Mouse (Mus musculus): Measurements from ENCODE around the gene AC124108.1. TPM values are rescaled to one million over a fixed set of nuclear protein-coding genes. Genes with fewer than 3 reads are reported as not detected.

Gene AC124108.1
- polyA plus RNA-seq, 1 experiment: 0.07 TPM

- Histone ChIP-seq H3K36me3 (ENCODE audit: control insufficient read depth, insufficient read depth, low read length) (no peaks in the 10 kb centered on the region), H3K27me3 (ENCODE audit: control insufficient read depth, insufficient read depth, low read length) (no peaks in the 10 kb centered on the region), H3K4me1 (ENCODE audit: control insufficient read depth, insufficient read depth, low read length) (no peaks in the 10 kb centered on the region), H3K27ac (ENCODE audit: control insufficient read depth, insufficient read depth, low read depth, low read length) (no peak overlapping the region), H3K4me3 (ENCODE audit: control insufficient read depth, low read depth, low read length) (no peak overlapping the region)
- TF ChIP-seq POLR2A (IDR thresholded peaks at IDR 0.05; ENCODE audit: control insufficient read depth, low read depth, low read length): no peak
- TF ChIP-seq CTCF (IDR thresholded peaks at IDR 0.05; ENCODE audit: control insufficient read depth, insufficient read depth, insufficient replicate concordance, low read depth, low read length): no peak
These were observed 25.4 kb upstream of the AC124108.1 start for GRCm38 (mm10) chr1:132165859-132166258.

DNA sequence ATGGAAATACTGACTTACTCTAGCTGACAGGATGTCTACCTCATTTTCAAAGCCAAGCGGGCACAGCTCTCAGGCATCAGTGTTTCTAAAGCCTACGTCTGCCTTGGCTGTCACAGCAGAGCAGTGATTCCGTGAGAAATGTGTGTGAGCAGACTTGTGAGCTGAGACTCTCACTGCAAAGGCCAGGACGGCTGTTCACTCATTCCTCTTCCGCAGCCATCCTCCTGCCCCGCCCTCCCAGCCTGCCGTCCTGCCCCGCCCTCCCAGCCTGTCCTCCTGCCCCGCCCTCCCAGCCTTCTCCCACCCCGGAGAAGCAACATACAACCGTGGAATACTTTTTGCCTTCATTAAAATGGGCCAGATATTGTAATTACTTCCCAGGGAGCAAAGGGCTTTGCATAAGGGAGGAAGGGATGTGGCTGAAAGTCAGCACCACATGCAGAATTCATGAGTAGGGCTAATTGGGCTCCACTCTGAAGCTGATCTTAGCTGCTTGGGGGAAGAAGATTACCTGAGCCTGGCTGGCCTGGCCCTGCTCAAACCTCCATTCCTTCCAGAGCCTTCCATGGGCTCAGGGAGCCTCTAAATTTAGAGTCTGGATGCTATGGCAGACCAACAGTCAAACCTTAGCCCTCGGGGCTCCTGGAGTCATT is 23.0 kb upstream of the AC124108.1 start:
- TF ChIP-seq CTCF (IDR thresholded peaks at IDR 0.05; ENCODE audit: control insufficient read depth, insufficient read depth, insufficient replicate concordance, low read depth, low read length) (no peak), POLR2A (IDR thresholded peaks at IDR 0.05; ENCODE audit: control insufficient read depth, low read depth, low read length) (no peak)
- Histone ChIP-seq H3K27me3 (ENCODE audit: control insufficient read depth, insufficient read depth, low read length) (no peaks in the 10 kb centered on the region), H3K27ac (ENCODE audit: control insufficient read depth, insufficient read depth, low read depth, low read length) (no peak overlapping the region), H3K4me1 (ENCODE audit: control insufficient read depth, insufficient read depth, low read length) (no peaks in the 10 kb centered on the region), H3K36me3 (ENCODE audit: control insufficient read depth, insufficient read depth, low read length) (no peaks in the 10 kb centered on the region), H3K4me3 (ENCODE audit: control insufficient read depth, low read depth, low read length) (no peak overlapping the region)

DNA sequence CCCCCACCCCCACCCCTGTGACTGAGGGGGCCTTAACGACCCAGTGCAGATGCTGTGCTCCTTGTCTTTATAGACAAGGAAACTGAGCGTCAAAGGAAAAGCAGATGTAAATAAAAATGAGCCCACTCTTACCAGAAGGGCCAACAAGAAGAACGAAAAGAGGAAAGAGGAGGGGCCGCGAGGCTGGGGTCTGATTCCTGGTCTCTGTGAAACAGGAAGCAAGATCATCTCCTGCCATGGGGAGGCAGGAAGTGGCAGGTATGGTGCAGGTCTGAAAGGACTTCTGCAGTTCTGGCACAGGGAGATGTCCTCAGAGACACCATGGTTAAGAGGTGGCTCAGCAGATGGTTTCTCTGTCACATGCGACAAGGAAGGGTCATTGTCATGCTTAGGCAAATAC is 20.6 kb upstream of the AC124108.1 start:
- no peaks in the 10 kb centered on the region for H3K36me3 ChIP-seq (ENCODE audit: control insufficient read depth, insufficient read depth, low read length)
- H3K27ac ChIP-seq (ENCODE audit: control insufficient read depth, insufficient read depth, low read depth, low read length): no peak overlapping the region
- TF ChIP-seq POLR2A (IDR thresholded peaks at IDR 0.05; ENCODE audit: control insufficient read depth, low read depth, low read length) (no peak), CTCF (IDR thresholded peaks at IDR 0.05; ENCODE audit: control insufficient read depth, insufficient read depth, insufficient replicate concordance, low read depth, low read length) (no peak)

DNA sequence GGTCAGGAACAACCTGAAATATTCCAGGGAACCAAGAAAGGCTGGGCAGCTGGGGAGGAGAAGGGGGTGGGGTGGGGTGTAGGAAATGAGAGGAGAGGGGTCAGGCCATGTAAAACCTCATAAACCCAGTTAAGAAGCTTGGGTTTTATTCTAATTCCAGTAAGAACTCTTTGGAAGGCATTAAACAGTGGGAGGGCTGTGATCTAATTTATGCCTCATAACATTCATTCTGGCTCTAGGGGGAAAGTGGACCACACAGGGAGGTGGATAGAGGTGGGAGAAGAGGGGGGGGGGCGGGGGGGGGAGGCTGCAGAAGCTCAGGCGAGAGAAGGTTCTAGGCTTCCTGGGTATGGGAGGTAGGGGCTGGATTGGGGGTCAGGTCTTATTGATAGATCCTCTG is 19.6 kb upstream of the AC124108.1 start:
- TF ChIP-seq CTCF (IDR thresholded peaks at IDR 0.05; ENCODE audit: control insufficient read depth, insufficient read depth, insufficient replicate concordance, low read depth, low read length) (no peak), POLR2A (IDR thresholded peaks at IDR 0.05; ENCODE audit: control insufficient read depth, low read depth, low read length) (no peak)
- no peak overlapping the region for H3K4me3 ChIP-seq (ENCODE audit: control insufficient read depth, low read depth, low read length)
- no peaks in the 10 kb centered on the region for H3K4me1 ChIP-seq (ENCODE audit: control insufficient read depth, insufficient read depth, low read length)
- H3K27ac ChIP-seq (ENCODE audit: control insufficient read depth, insufficient read depth, low read depth, low read length): no peak overlapping the region
- H3K27me3 ChIP-seq (ENCODE audit: control insufficient read depth, insufficient read depth, low read length): no peaks in the 10 kb centered on the region
- H3K36me3 ChIP-seq (ENCODE audit: control insufficient read depth, insufficient read depth, low read length): no peaks in the 10 kb centered on the region

More for the DNA sequence above, 20.6 kb upstream of the AC124108.1 start:
- Histone ChIP-seq H3K4me1 (ENCODE audit: control insufficient read depth, insufficient read depth, low read length) (no peaks in the 10 kb centered on the region), H3K27me3 (ENCODE audit: control insufficient read depth, insufficient read depth, low read length) (no peaks in the 10 kb centered on the region), H3K4me3 (ENCODE audit: control insufficient read depth, low read depth, low read length) (no peak overlapping the region)

DNA sequence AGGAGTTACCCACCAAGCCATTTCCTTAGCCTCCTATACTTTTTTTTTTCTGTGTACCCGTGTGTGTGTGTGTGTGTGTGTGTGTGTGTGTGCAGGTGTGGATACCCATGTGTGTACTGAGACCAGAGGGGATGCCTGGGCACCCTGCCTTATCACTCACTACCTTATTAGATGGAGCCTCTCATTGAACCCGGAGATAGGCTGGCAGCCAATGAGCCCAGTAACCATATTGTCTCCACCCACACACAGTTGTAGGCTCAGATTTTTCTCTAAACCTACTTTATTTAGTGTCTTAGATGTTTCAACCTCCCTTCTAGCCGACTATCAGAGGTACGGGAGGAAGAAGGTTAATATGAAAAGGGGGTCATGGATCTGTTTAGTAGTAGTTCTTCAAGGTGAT is 5.0 kb upstream of the AC124108.1 start:
- H3K4me1 ChIP-seq (ENCODE audit: control insufficient read depth, insufficient read depth, low read length): peaks cover 15% of the 10 kb centered on the region
- TF ChIP-seq POLR2A (IDR thresholded peaks at IDR 0.05; ENCODE audit: control insufficient read depth, low read depth, low read length) (no peak), CTCF (IDR thresholded peaks at IDR 0.05; ENCODE audit: control insufficient read depth, insufficient read depth, insufficient replicate concordance, low read depth, low read length) (no peak)
- no peak overlapping the region for H3K4me3 ChIP-seq (ENCODE audit: control insufficient read depth, low read depth, low read length)
- peaks cover 6% of the 10 kb centered on the region; the same call in 1 of the 2 replicates for H3K27me3 ChIP-seq (ENCODE audit: control insufficient read depth, insufficient read depth, low read length)
- H3K27ac ChIP-seq (ENCODE audit: control insufficient read depth, insufficient read depth, low read depth, low read length): no peak overlapping the region
- H3K36me3 ChIP-seq (ENCODE audit: control insufficient read depth, insufficient read depth, low read length): no peaks in the 10 kb centered on the region

GRCm38 (mm10) chr1:132188442-132189066 is 2.7 kb upstream of the AC124108.1 start:
- Histone ChIP-seq H3K4me3 (ENCODE audit: control insufficient read depth, low read depth, low read length) (no peak overlapping the region), H3K4me1 (ENCODE audit: control insufficient read depth, insufficient read depth, low read length) (peaks cover 16% of the 10 kb centered on the region), H3K27ac (ENCODE audit: control insufficient read depth, insufficient read depth, low read depth, low read length) (no peak overlapping the region), H3K36me3 (ENCODE audit: control insufficient read depth, insufficient read depth, low read length) (no peaks in the 10 kb centered on the region), H3K27me3 (ENCODE audit: control insufficient read depth, insufficient read depth, low read length) (peaks cover 7% of the 10 kb centered on the region; the same call in 1 of the 2 replicates)
- TF ChIP-seq POLR2A (IDR thresholded peaks at IDR 0.05; ENCODE audit: control insufficient read depth, low read depth, low read length) (no peak), CTCF (IDR thresholded peaks at IDR 0.05; ENCODE audit: control insufficient read depth, insufficient read depth, insufficient replicate concordance, low read depth, low read length) (no peak)

DNA sequence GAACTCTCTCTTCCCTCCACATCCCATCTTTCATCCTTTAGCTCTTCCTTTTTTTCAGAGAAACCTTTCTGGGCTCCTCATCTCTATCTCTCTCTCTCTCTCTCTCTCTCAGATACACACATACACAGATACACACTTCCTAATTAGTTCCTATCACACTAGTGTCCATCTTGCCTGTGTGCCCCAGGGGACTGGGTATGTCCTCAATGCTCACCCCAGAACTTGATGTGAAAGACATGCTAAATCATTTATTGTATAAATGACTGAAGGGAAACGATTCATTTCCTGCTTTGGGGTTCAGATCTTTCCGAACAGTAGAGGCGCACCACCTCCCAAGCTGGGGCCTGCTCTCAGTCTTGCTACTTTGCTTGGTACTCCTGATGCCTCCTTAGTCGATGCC is 2.0 kb upstream of the AC124108.1 start:
- Histone ChIP-seq H3K4me3 (ENCODE audit: control insufficient read depth, low read depth, low read length) (no peak overlapping the region), H3K27me3 (ENCODE audit: control insufficient read depth, insufficient read depth, low read length) (peaks cover 7% of the 10 kb centered on the region; the same call in 1 of the 2 replicates), H3K36me3 (ENCODE audit: control insufficient read depth, insufficient read depth, low read length) (no peaks in the 10 kb centered on the region), H3K27ac (ENCODE audit: control insufficient read depth, insufficient read depth, low read depth, low read length) (no peak overlapping the region), H3K4me1 (ENCODE audit: control insufficient read depth, insufficient read depth, low read length) (peaks cover 16% of the 10 kb centered on the region)
- no peak for TF ChIP-seq CTCF (IDR thresholded peaks at IDR 0.05; ENCODE audit: control insufficient read depth, insufficient read depth, insufficient replicate concordance, low read depth, low read length)
- no peak for TF ChIP-seq POLR2A (IDR thresholded peaks at IDR 0.05; ENCODE audit: control insufficient read depth, low read depth, low read length)

Measured in testis, adult 2 months (tissue).